Comparison of ENCODE assay signal across 18 mouse cellular contexts in genomic region chr2:78998637-78999036, GRCm38 (mm10).
DNase-seq lines count a peak whose midpoint lies in the region; ATAC-seq and TF ChIP-seq lines count a peak whose summit lies in the region.
"Had no signal": no experiment of that assay in that cellular context is flagged by ENCODE, and none has a peak within 500 bp of the region (broad histone marks: within the 10 kb centered on the region; RNA-seq: fewer than 3 reads in every experiment).

No protein-coding gene starts in this region.

- H3K9me3 ChIP-seq in CH12.LX (replicated peaks; ENCODE audit: low read length): no peaks in the 10 kb centered on the region
- H3K9me3 ChIP-seq: embryonic facial prominence, embryonic 10.5 days; embryonic facial prominence, embryonic 12.5 days; forebrain, embryonic 13.5 days; forebrain, embryonic 15.5 days had no signal

- peak overlapping the region; percentile 74; the same call in 1 of the 2 replicates for H3K9ac ChIP-seq in CH12.LX (ENCODE audit: insufficient read depth, low read depth)
- H3K9ac ChIP-seq: embryonic facial prominence, embryonic 12.5 days; forebrain, embryonic 13.5 days; forebrain, embryonic 15.5 days; forebrain, postnatal 0 days had no signal

- H3K27ac ChIP-seq in CH12.LX (ENCODE audit: insufficient read depth, low read depth): 0 out of 2 replicates have a peak overlapping the region, but pooled peaks have one; percentile 72
- H3K27ac ChIP-seq in layer of hippocampus, adult 2 months: no peak overlapping the region
- H3K27ac ChIP-seq: embryonic facial prominence, embryonic 10.5 days; embryonic facial prominence, embryonic 12.5 days; forebrain, embryonic 13.5 days; forebrain, embryonic 15.5 days had no signal

- H3K27me3 ChIP-seq in CH12.LX (replicated peaks): no peaks in the 10 kb centered on the region
- H3K27me3 ChIP-seq: embryonic facial prominence, embryonic 12.5 days; forebrain, embryonic 15.5 days had no signal

- dilution Hi-C loops in CH12.LX (cut with MboI; ENCODE audit: extremely low pct_ligation_motif_present, extremely low pct_unique_long_range_greater_than_20kb, low sequenced_read_pairs): no loop called here

- TF ChIP-seq POLR2A in CH12.LX (IDR thresholded peaks at IDR 0.05; ENCODE audit: low read depth, low read length): no peak

- H3K4me1 ChIP-seq in CH12.LX (ENCODE audit: control insufficient read depth in 1 of 2, insufficient read depth in 2 of 2): peaks cover 16 to 33% of the 10 kb centered on the region in 2 experiments
- H3K4me1 ChIP-seq: forebrain, embryonic 13.5 days; forebrain, embryonic 15.5 days had no signal

- in situ Hi-C loops in CH12.LX (cut with MboI; ENCODE audit: low pct_ligation_motif_present, low pct_unique_long_range_greater_than_20kb, low sequenced_read_pairs): no loop called here

- ATAC-seq in inflammation-experienced regulatory T-cells, adult 6 months: peak; percentile 49
- ATAC-seq: forebrain, embryonic 13.5 days; forebrain, embryonic 15.5 days; forebrain, postnatal 0 days had no signal

- DNase-seq in CH12.LX (ENCODE audit: extremely low read depth): no peak
- DNase-seq in ovary, postnatal 10 days (ENCODE audit: low spot score): no peak
- no peak for DNase-seq in layer of hippocampus, adult 2 months (ENCODE audit: low spot score in 2 of 2)
- no peak for DNase-seq in left cerebral cortex, adult 8-10 months (ENCODE audit: low spot score in 2 of 2)
- DNase-seq: adrenal gland, adult 8-10 months; adrenal gland, postnatal 14 days; adrenal gland, postnatal 36 days; cerebellum, adult 11-12 months; cerebellum, adult 2 months; cerebellum, adult 9-10 months; cerebellum, postnatal 10 days; cerebellum, postnatal 25 days; forebrain, postnatal 0 days had no signal

- TF ChIP-seq RAD21 in CH12.LX (IDR thresholded peaks at IDR 0.05; ENCODE audit: low read depth, low read length): no peak

- peaks cover 15% of the 10 kb centered on the region; the same call in 1 of the 2 replicates for H3K79me2 ChIP-seq in CH12.LX (replicated peaks; ENCODE audit: control insufficient read depth, extremely low read depth, insufficient read depth, poor library complexity, severe bottlenecking)

- H3K4me3 ChIP-seq in CH12.LX (replicated peaks in 1 of 3; ENCODE audit: low read depth in 2 of 3, low read length in 2 of 3, poor library complexity in 1 of 3): no peak overlapping the region
- no peak overlapping the region for H3K4me3 ChIP-seq in layer of hippocampus, adult 2 months
- H3K4me3 ChIP-seq: embryonic facial prominence, embryonic 10.5 days; embryonic facial prominence, embryonic 12.5 days; forebrain, embryonic 13.5 days; forebrain, embryonic 15.5 days had no signal

- TF ChIP-seq EP300 in CH12.LX (IDR thresholded peaks at IDR 0.05; ENCODE audit: low read length): no peak

- no peak for TF ChIP-seq CTCF in CH12.LX (conservative IDR thresholded peaks at IDR 0.05 in 1 of 2, IDR thresholded peaks at IDR 0.05 in 1 of 2; ENCODE audit: low read depth in 2 of 2, low read length in 2 of 2)
- TF ChIP-seq CTCF in layer of hippocampus, adult 2 months (conservative IDR thresholded peaks at IDR 0.05): no peak

- peak overlapping the region; percentile 71 for H3K4me2 ChIP-seq in CH12.LX (ENCODE audit: insufficient read depth, low read depth, poor library complexity, severe bottlenecking)
- H3K4me2 ChIP-seq: embryonic facial prominence, embryonic 12.5 days; forebrain, embryonic 13.5 days; forebrain, embryonic 15.5 days had no signal

- peaks cover 0 to 3% of the 10 kb centered on the region in 2 experiments for H3K36me3 ChIP-seq in CH12.LX (replicated peaks in 1 of 2; ENCODE audit: control insufficient read depth in 1 of 2, insufficient read depth in 1 of 2, low read length in 1 of 2)
- H3K36me3 ChIP-seq: embryonic facial prominence, embryonic 10.5 days; embryonic facial prominence, embryonic 12.5 days; forebrain, embryonic 15.5 days had no signal

TF ChIP-seq in CH12.LX, 34 proteins besides CTCF, POLR2A, EP300 and RAD21:
- no peak for TF ChIP-seq ZMIZ1 (IDR thresholded peaks at IDR 0.05; ENCODE audit: low read depth, low read length)
- TF ChIP-seq MEF2A (IDR thresholded peaks at IDR 0.05; ENCODE audit: borderline replicate concordance, low read depth, low read length): peak; percentile 24; the same call in 1 of the 2 replicates
- TF ChIP-seq RCOR1 (conservative IDR thresholded peaks at IDR 0.05; ENCODE audit: low read depth, low read length): no peak
- TF ChIP-seq PAX5 (IDR thresholded peaks at IDR 0.05; ENCODE audit: low read length): no peak
- no peak for TF ChIP-seq GABPA (IDR thresholded peaks at IDR 0.05; ENCODE audit: insufficient replicate concordance, low read depth, low read length)
- TF ChIP-seq JUND (conservative IDR thresholded peaks at IDR 0.05; ENCODE audit: low read depth, low read length): no peak
- TF ChIP-seq MAFK (IDR thresholded peaks at IDR 0.05; ENCODE audit: insufficient replicate concordance, low read length): no peak
- TF ChIP-seq ZNF384 (IDR thresholded peaks at IDR 0.05; ENCODE audit: low read depth, low read length): no peak
- no peak for TF ChIP-seq NELFE (IDR thresholded peaks at IDR 0.05; ENCODE audit: low read depth, low read length)
- no peak for TF ChIP-seq TBP (conservative IDR thresholded peaks at IDR 0.05; ENCODE audit: low read depth, low read length)
- TF ChIP-seq HCFC1 (IDR thresholded peaks at IDR 0.05; ENCODE audit: low read depth, low read length): no peak
- TF ChIP-seq CHD2 (IDR thresholded peaks at IDR 0.05; ENCODE audit: low read length): no peak
- TF ChIP-seq IRF4 (IDR thresholded peaks at IDR 0.05; ENCODE audit: low read depth, low read length): 0 out of 2 replicates have a peak, but pooled peaks have one; percentile 12
- no peak for TF ChIP-seq SMC3 (IDR thresholded peaks at IDR 0.05; ENCODE audit: low read depth, low read length)
- TF ChIP-seq JUN (IDR thresholded peaks at IDR 0.05; ENCODE audit: insufficient read depth, low read depth, low read length): peak; percentile 23
- TF ChIP-seq BHLHE40 (IDR thresholded peaks at IDR 0.05; ENCODE audit: low read depth, low read length): peak; percentile 90
- TF ChIP-seq NRF1 (IDR thresholded peaks at IDR 0.05; ENCODE audit: low read depth, low read length): peak; percentile 66
- TF ChIP-seq SIN3A (IDR thresholded peaks at IDR 0.05; ENCODE audit: low read length): no peak; the same call in 1 of the 2 replicates
- TF ChIP-seq ETS1 (conservative IDR thresholded peaks at IDR 0.05; ENCODE audit: low read depth, low read length): no peak
- 0 out of 2 replicates have a peak, but pooled peaks have one; percentile 15 for TF ChIP-seq MYC (IDR thresholded peaks at IDR 0.05; ENCODE audit: low read depth, low read length)
- no peak for TF ChIP-seq TCF12 (IDR thresholded peaks at IDR 0.05; ENCODE audit: low read depth, low read length)
- no peak for TF ChIP-seq E2F4 (IDR thresholded peaks at IDR 0.05; ENCODE audit: insufficient replicate concordance, low read depth, low read length)
